Mouse (Mus musculus): Measurements from ENCODE around the gene Ces1b. TPM values are rescaled to one million over a fixed set of nuclear protein-coding genes. Genes with fewer than 3 reads are reported as not detected.

The Ces1b gene
- total and polyA plus RNA-seq, 3 experiments = not detected

- no peaks in the 10 kb centered on the region for H3K79me2 ChIP-seq (ENCODE audit: control insufficient read depth, insufficient read depth, low read length, poor library complexity)
- no peak overlapping the region for H3K9ac ChIP-seq (ENCODE audit: control insufficient read depth, low read depth, low read length, poor library complexity, severe bottlenecking)
- no peak for DNase-seq (ENCODE audit: low read depth, low spot score)
- no peaks in the 10 kb centered on the region for H3K9me3 ChIP-seq (replicated peaks; ENCODE audit: insufficient read depth, low read length)
- TF ChIP-seq JUND (IDR thresholded peaks at IDR 0.05; ENCODE audit: low read depth, low read length) = no peak
- no peak for TF ChIP-seq RAD21 (IDR thresholded peaks at IDR 0.05; ENCODE audit: low read depth, low read length)
- no peak for TF ChIP-seq ZC3H11A (IDR thresholded peaks at IDR 0.05; ENCODE audit: low read depth, low read length)
- TF ChIP-seq CTCF (IDR thresholded peaks at IDR 0.05 in 2 of 3, conservative IDR thresholded peaks at IDR 0.05 in 1 of 3; ENCODE audit: control insufficient read depth in 1 of 3, insufficient read depth in 1 of 3, low read depth in 2 of 3, low read length in 3 of 3, poor library complexity in 1 of 3, severe bottlenecking in 1 of 3) = no peak
- TF ChIP-seq POLR2A (IDR thresholded peaks at IDR 0.05; ENCODE audit: control insufficient read depth in 1 of 2, insufficient read depth in 1 of 2, low read depth in 1 of 2, low read length in 2 of 2, poor library complexity in 1 of 2) = no peak
- TF ChIP-seq EP300 (IDR thresholded peaks at IDR 0.05; ENCODE audit: low read depth in 1 of 2, low read length in 2 of 2) = no peak
- no peak for TF ChIP-seq POLR2AphosphoS2 (IDR thresholded peaks at IDR 0.05; ENCODE audit: low read length)
- no peak for TF ChIP-seq GATA1 (IDR thresholded peaks at IDR 0.05; ENCODE audit: low read depth, low read length)
- TF ChIP-seq MAX (IDR thresholded peaks at IDR 0.05; ENCODE audit: low read length) = no peak
- TF ChIP-seq MYC (IDR thresholded peaks at IDR 0.05; ENCODE audit: low read depth, low read length) = no peak
- TF ChIP-seq NRF1 (IDR thresholded peaks at IDR 0.05; ENCODE audit: insufficient read depth, low read depth, low read length, poor library complexity, severe bottlenecking) = no peak
- H3K4me1 ChIP-seq (ENCODE audit: control insufficient read depth in 1 of 2, insufficient read depth in 2 of 2, low read length in 2 of 2) = no peaks in the 10 kb centered on the region
- no peaks in the 10 kb centered on the region for H3K36me3 ChIP-seq (ENCODE audit: control insufficient read depth in 1 of 2, insufficient read depth in 2 of 2, low read length in 2 of 2)
- H3K27me3 ChIP-seq (ENCODE audit: control insufficient read depth in 1 of 2, insufficient read depth in 2 of 2, low read length in 2 of 2) = no peaks in the 10 kb centered on the region
- no peak overlapping the region for H3K4me3 ChIP-seq (ENCODE audit: control insufficient read depth in 1 of 2, insufficient read depth in 1 of 2, low read depth in 2 of 2, low read length in 2 of 2)
- no peak overlapping the region for H3K27ac ChIP-seq (ENCODE audit: control insufficient read depth, low read depth, low read length)
These were observed 24.6 kb downstream of the Ces1b start for GRCm38 (mm10) chr8:93055238-93055637.

GRCm38 (mm10) chr8:93048510-93049416, 31.1 kb downstream of the Ces1b start:
- H3K4me1 ChIP-seq (ENCODE audit: control insufficient read depth in 1 of 2, insufficient read depth in 2 of 2, low read length in 2 of 2) = no peaks in the 10 kb centered on the region
- no peaks in the 10 kb centered on the region for H3K9me3 ChIP-seq (replicated peaks; ENCODE audit: insufficient read depth, low read length)
- DNase-seq (ENCODE audit: low read depth, low spot score) = no peak
- H3K79me2 ChIP-seq (ENCODE audit: control insufficient read depth, insufficient read depth, low read length, poor library complexity) = no peaks in the 10 kb centered on the region
- no peaks in the 10 kb centered on the region for H3K27me3 ChIP-seq (ENCODE audit: control insufficient read depth in 1 of 2, insufficient read depth in 2 of 2, low read length in 2 of 2)
- no peak overlapping the region for H3K4me3 ChIP-seq (ENCODE audit: control insufficient read depth in 1 of 2, insufficient read depth in 1 of 2, low read depth in 2 of 2, low read length in 2 of 2)
- H3K9ac ChIP-seq (ENCODE audit: control insufficient read depth, low read depth, low read length, poor library complexity, severe bottlenecking) = no peak overlapping the region
- H3K27ac ChIP-seq (ENCODE audit: control insufficient read depth, low read depth, low read length) = no peak overlapping the region
- TF ChIP-seq POLR2AphosphoS5 (IDR thresholded peaks at IDR 0.05; ENCODE audit: borderline replicate concordance, low read depth, low read length) (no peak), TBP (IDR thresholded peaks at IDR 0.05; ENCODE audit: low read depth, low read length) (no peak), ZKSCAN1 (IDR thresholded peaks at IDR 0.05; ENCODE audit: low read depth, low read length) (no peak), NRF1 (IDR thresholded peaks at IDR 0.05; ENCODE audit: insufficient read depth, low read depth, low read length, poor library complexity, severe bottlenecking) (no peak), USF2 (IDR thresholded peaks at IDR 0.05; ENCODE audit: borderline replicate concordance in 1 of 2, insufficient read depth in 1 of 2, low read depth in 1 of 2, low read length in 2 of 2) (no peak), GATA1 (IDR thresholded peaks at IDR 0.05; ENCODE audit: low read depth, low read length) (no peak), UBTF (IDR thresholded peaks at IDR 0.05; ENCODE audit: borderline replicate concordance, insufficient read depth, low read depth, low read length) (no peak), RAD21 (IDR thresholded peaks at IDR 0.05; ENCODE audit: low read depth, low read length) (no peak), POLR2AphosphoS2 (IDR thresholded peaks at IDR 0.05; ENCODE audit: low read length) (no peak), JUND (IDR thresholded peaks at IDR 0.05; ENCODE audit: low read depth, low read length) (no peak), CHD1 (IDR thresholded peaks at IDR 0.05; ENCODE audit: low read depth, low read length) (no peak), MEF2A (IDR thresholded peaks at IDR 0.05; ENCODE audit: extremely low read depth, insufficient replicate concordance, low read depth, low read length, poor library complexity, severe bottlenecking) (no peak), EP300 (IDR thresholded peaks at IDR 0.05; ENCODE audit: low read depth in 1 of 2, low read length in 2 of 2) (no peak), ZC3H11A (IDR thresholded peaks at IDR 0.05; ENCODE audit: low read depth, low read length) (no peak), MYC (IDR thresholded peaks at IDR 0.05; ENCODE audit: low read depth, low read length) (no peak), HCFC1 (IDR thresholded peaks at IDR 0.05; ENCODE audit: low read depth, low read length) (no peak), KAT2A (conservative IDR thresholded peaks at IDR 0.05; ENCODE audit: low read depth, low read length) (no peak), RCOR1 (IDR thresholded peaks at IDR 0.05; ENCODE audit: low read depth, low read length) (no peak), E2F4 (IDR thresholded peaks at IDR 0.05; ENCODE audit: borderline replicate concordance, low read depth, low read length) (no peak), ELF1 (IDR thresholded peaks at IDR 0.05; ENCODE audit: low read depth, low read length) (no peak)
- no peaks in the 10 kb centered on the region for H3K36me3 ChIP-seq (ENCODE audit: control insufficient read depth in 1 of 2, insufficient read depth in 2 of 2, low read length in 2 of 2)

Data from MEL (cell line).